Mouse (Mus musculus) heart, adult 2 months (tissue): ENCODE measurements around the gene Hist1h4c.

Experiments
- CTCF ChIP-seq: fragments of 200-600 bp; IDR thresholded peaks from 2 replicates; pipeline ENCODE4 v1.8.1; 2022; ENCODE audit warnings: antibody characterized with exemption, mild to moderate bottlenecking, moderate library complexity
- POLR2A ChIP-seq: fragments of 200-500 bp; IDR thresholded peaks from 2 replicates; pipeline ENCODE4 v1.6.1; 2011; ENCODE audit warnings: mild to moderate bottlenecking, low read depth, low read length, control low read depth; ENCODE audit not compliant: insufficient read depth

DNA sequence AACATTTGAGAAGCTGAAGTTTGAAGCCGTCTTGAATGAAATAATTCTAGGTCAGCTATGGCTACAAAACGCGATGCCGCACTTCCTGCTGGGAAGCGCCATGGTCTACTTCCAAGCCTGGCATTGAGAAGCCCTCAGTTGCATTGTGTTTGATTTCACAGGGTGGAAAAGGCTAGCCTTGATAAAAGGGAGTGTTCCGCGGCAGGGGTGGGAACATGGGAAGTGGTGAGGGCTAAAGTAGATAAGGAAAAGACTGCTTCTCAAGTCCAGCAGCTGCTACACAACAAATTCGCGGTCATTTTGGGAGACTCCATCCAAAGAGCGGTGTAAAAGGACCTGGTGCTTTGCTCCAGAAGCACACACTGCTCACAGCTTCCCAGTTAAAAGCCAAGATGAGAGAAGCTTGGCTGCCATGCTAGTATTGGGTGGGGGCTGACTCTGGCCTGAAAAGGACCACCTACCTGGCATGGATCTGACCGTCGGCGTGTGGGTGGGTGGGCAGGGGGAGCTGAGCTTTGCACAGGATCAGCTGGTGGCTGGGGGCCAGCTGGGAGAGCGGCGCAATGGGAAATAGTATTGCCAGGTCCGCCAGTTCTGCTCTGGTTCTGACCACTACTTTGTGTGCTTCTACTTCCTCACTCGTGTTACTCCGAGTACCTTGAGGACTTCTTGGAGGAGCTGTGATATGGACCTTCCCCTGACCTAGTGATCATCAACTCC is 30.4 kb upstream of the Hist1h4c start:
- TF ChIP-seq POLR2A (no peak), CTCF (no peak)
